Mouse (Mus musculus) kidney, adult 2 months (tissue): ENCODE results near the gene C9orf72. TPM values are rescaled to one million over a fixed set of nuclear protein-coding genes. Genes with fewer than 3 reads are reported as not detected.

ENCODE experiments used
- DNase-seq: peaks from one replicate; pipeline ENCODE4 v3.0.0; 2021
- H3K27ac ChIP-seq: fragments of 200-500 bp; 2 replicates; pipeline ENCODE4 v1.5.1; 2012; ENCODE audit warnings: low read depth, low read length, control low read depth, inconsistent platforms; ENCODE audit not compliant: insufficient read depth
- H3K27me3 ChIP-seq: fragments of 200-500 bp; replicated peaks from 2 replicates; pipeline ENCODE4 v1.6.1; 2012; ENCODE audit warnings: mild to moderate bottlenecking, moderate library complexity, low read length, inconsistent platforms; ENCODE audit not compliant: control insufficient read depth, insufficient read depth
- H3K36me3 ChIP-seq: fragments of 200-500 bp; 2 replicates; pipeline ENCODE4 v1.6.1; 2012; ENCODE audit warnings: mild to moderate bottlenecking, moderate library complexity, low read length, inconsistent platforms; ENCODE audit not compliant: control insufficient read depth, insufficient read depth
- H3K4me1 ChIP-seq: fragments of 200-500 bp; 2 replicates; pipeline ENCODE4 v1.6.1; 2011; ENCODE audit warnings: low read length; ENCODE audit not compliant: control insufficient read depth, insufficient read depth
- H3K4me3 ChIP-seq: fragments of 200-500 bp; 2 replicates; pipeline ENCODE4 v1.5.1; 2011; ENCODE audit warnings: mild to moderate bottlenecking, low read depth, low read length, control low read depth; ENCODE audit not compliant: insufficient read depth
- CTCF ChIP-seq: fragments of 200-500 bp; conservative IDR thresholded peaks from 2 replicates; pipeline ENCODE4 v1.5.1; 2011; ENCODE audit warnings: low read depth, mild to moderate bottlenecking, control low read depth, low read length, moderate library complexity, mixed read lengths; ENCODE audit not compliant: insufficient read depth, insufficient read length
- POLR2A ChIP-seq: fragments of 200-500 bp; IDR thresholded peaks from one replicate; pipeline ENCODE4 v1.6.1; 2011; ENCODE audit warnings: low read depth, low read length, control low read depth
- WGBS: fragments of 180-500 bp; shearing (Covaris S2); methylation state at CpG from one replicate; pipeline ENCODE4 v1.1.7; 2018; 5-methylcytosine and 5-hydroxymethylcytosine counted together
- polyA plus RNA-seq: library from polyadenylated mRNA; depleted of rRNA; stranded (reverse); fragments of >200 nt; gene quantifications from 2 replicates; pipeline ENCODE4 v1.2.3, GENCODE M21; 2012

C9orf72 gene
- polyA plus RNA-seq, 1 experiment: 6.6 TPM

DNA sequence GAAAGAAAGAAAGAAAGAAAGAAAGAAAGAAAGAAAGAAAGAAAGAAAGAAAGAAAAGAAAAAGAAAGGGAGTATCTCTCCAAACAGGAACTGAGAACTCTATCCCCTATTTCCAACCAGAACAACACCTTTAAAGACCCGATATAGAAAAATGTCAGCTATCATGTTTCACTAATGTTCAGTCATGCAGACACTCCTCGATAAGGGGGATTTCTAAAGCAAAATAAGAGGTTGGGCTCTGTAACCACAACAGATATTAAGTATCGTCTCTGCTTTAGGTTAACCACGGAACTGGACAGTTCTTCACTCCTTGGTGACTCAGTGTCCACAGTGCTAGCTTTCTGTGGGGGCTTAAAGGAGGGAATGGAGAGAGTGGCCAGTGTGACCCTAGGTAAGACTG lies 2.3 kb upstream of the C9orf72 start:
- no peak for DNase-seq

DNA sequence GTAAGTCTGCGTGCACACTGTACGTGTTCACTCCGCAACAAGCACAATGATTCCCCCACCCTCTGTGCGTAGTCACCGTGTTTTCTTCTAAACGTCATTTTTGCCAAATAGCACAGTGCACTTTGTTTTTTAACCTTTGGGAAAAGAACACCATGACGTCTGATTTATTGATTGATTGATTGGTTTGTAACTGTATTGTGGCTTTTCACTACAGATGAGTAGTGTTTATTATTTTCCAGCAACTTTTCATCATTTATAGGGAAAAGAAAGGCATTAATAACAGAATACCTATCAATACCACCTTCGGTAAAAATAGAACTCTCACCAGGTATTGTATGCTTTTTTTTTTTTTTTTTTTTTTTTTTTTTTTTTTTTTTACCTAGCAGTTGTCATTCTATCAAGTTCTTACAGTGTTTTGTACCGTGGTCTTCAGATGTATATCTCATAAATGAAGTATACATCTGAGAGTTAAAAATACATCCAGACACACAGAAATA lies 569 bp upstream of the C9orf72 start:
- Histone ChIP-seq H3K27me3 (no peaks in the 10 kb centered on the region), H3K36me3 (no peaks in the 10 kb centered on the region), H3K4me1 (no peaks in the 10 kb centered on the region), H3K27ac (peak overlapping the region; percentile 54), H3K4me3 (peak overlapping the region; percentile 85)
- WGBS: 13% methylated on average over 9 of the region's 9 CpGs
- TF ChIP-seq CTCF: no peak
- TF ChIP-seq POLR2A: no peak
- DNase-seq: no peak

More for the DNA sequence above, 2.3 kb upstream of the C9orf72 start:
- Histone ChIP-seq H3K4me1 (no peaks in the 10 kb centered on the region), H3K27ac (no peak overlapping the region), H3K27me3 (no peaks in the 10 kb centered on the region), H3K36me3 (no peaks in the 10 kb centered on the region), H3K4me3 (no peak overlapping the region)
- no peak for TF ChIP-seq POLR2A
- no peak for TF ChIP-seq CTCF
- 52% methylated on average over 4 of the region's 4 CpGs for WGBS

GRCm38 (mm10) chr4:35225141-35225733 lies 738 bp downstream of the C9orf72 start:
- Histone ChIP-seq H3K4me1 (no peaks in the 10 kb centered on the region), H3K4me3 (peak overlapping the region; percentile 85), H3K36me3 (no peaks in the 10 kb centered on the region), H3K27ac (no peak overlapping the region), H3K27me3 (no peaks in the 10 kb centered on the region)
- peak; percentile 45 for DNase-seq
- no peak for TF ChIP-seq POLR2A
- no peak for TF ChIP-seq CTCF
- 2% methylated on average over 40 of the region's 40 CpGs for WGBS

GRCm38 (mm10) chr4:35224101-35224500 lies 1.9 kb downstream of the C9orf72 start:
- WGBS: 89% methylated on average over 4 of the region's 4 CpGs
- H3K36me3 ChIP-seq: no peaks in the 10 kb centered on the region
- H3K27ac ChIP-seq: no peak overlapping the region
- no peaks in the 10 kb centered on the region for H3K4me1 ChIP-seq
- DNase-seq: no peak
- TF ChIP-seq POLR2A (no peak), CTCF (no peak)
- H3K4me3 ChIP-seq: no peak overlapping the region
- H3K27me3 ChIP-seq: no peaks in the 10 kb centered on the region

GRCm38 (mm10) chr4:35223376-35223988 lies 2.5 kb downstream of the C9orf72 start:
- no peak for DNase-seq
- TF ChIP-seq CTCF (no peak), POLR2A (no peak)
- Histone ChIP-seq H3K4me3 (no peak overlapping the region), H3K4me1 (no peaks in the 10 kb centered on the region), H3K27ac (no peak overlapping the region), H3K36me3 (no peaks in the 10 kb centered on the region), H3K27me3 (no peaks in the 10 kb centered on the region)
- WGBS: 74% methylated on average over 5 of the region's 5 CpGs

DNA sequence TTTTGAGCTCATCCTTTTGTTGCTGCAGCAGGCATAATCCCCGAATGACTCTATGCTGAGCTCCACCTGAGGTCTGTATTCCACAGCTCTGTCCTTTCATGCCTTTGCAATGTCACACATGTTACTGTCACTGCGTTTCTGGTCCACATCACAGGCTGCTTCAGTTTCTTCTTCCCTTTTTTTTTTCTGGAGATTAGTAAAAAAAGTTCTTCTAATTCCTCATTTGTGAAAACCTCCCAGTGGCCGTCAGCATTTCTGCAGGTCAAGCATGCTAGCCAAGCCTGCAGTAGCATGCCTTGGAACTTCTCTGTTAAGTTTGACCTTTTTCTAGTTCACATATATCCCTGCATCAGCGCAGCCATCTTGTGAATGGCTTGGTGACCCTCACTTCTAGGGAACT lies 4.1 kb downstream of the C9orf72 start:
- DNase-seq: peak; percentile 28
- 56% methylated on average over 4 of the region's 4 CpGs for WGBS
- no peaks in the 10 kb centered on the region for H3K4me1 ChIP-seq
- peaks cover 4% of the 10 kb centered on the region; the same call in 1 of the 2 replicates for H3K36me3 ChIP-seq
- TF ChIP-seq CTCF (no peak), POLR2A (no peak)
- H3K27me3 ChIP-seq: no peaks in the 10 kb centered on the region
- H3K4me3 ChIP-seq: no peak overlapping the region
- H3K27ac ChIP-seq: no peak overlapping the region

DNA sequence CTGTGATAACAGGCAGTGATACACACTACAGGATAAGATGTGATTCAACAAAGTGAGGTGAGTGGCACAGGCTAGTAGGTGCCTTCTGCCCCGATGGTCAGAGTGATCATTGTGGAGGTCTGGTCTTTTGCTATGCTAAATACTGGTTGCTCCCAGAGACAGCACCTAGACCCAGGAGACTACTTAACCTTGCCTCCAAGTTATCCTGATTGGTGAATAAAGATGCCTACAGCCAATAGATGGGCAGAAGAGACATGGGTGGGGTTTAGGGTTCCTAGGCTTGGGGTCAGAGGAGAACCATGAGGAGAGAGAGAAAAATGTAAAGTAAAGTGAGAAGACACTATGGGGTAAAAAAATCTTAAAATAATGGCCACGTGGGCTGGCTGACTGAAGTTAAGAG lies 4.8 kb downstream of the C9orf72 start:
- H3K4me3 ChIP-seq: no peak overlapping the region
- peaks cover 6% of the 10 kb centered on the region; the same call in 1 of the 2 replicates for H3K36me3 ChIP-seq
- DNase-seq: no peak
- no peak overlapping the region for H3K27ac ChIP-seq
- WGBS: 65% methylated on average over 2 of the region's 2 CpGs
- H3K27me3 ChIP-seq: no peaks in the 10 kb centered on the region
- TF ChIP-seq CTCF (no peak), POLR2A (no peak)
- H3K4me1 ChIP-seq: no peaks in the 10 kb centered on the region
